Mouse (Mus musculus): ENCODE data around the gene Hic2. TPM values are rescaled to one million over a fixed set of nuclear protein-coding genes. Genes with fewer than 3 reads are reported as not detected.

Hic2 gene
- polyA plus RNA-seq, 1 experiment from 2014 or later: 11.3 TPM

DNA sequence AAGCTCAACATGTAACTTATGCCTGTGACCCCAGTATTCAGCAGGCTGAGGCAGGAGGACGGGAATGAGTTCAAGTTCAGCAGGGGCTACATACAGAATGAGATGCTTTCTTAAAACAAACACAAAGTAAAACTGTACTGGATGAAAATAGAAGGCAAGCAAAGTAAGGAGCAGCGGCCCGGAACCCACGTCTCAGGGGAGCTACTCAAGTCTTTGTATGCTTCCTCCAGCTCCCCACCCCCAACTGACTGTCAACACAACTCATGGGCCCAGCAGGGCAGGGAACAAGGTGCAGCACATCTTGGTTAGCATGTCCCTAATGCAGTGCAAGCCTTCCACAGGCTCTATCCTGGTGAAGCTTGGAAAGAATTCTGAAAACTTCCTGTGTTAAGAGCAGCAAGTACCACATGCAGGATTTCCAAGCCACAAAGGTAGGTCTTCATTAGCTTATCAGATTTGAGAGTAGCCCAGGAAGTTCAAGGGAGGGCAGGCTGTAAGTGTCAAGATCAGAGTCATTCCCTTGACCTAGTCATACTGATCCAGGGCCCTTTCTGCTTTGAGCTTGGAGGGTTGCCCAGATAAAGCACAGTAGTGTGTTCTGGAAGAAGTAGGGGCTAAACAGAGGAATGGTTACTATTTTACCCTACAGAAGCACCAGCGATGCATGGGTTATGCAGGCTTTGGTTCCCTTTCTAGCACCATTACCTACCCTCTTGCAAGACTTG, 70.3 kb downstream of the Hic2 start:
- H3K36me3 ChIP-seq (ENCODE audit: control insufficient read depth, insufficient read depth, low read length): peaks cover 5% of the 10 kb centered on the region; the same call in 1 of the 2 replicates
- H3K9me3 ChIP-seq (ENCODE audit: control insufficient read depth, low read length): no peaks in the 10 kb centered on the region
- H3K4me1 ChIP-seq (replicated peaks; ENCODE audit: control insufficient read depth, insufficient read depth, low read length): no peaks in the 10 kb centered on the region
- whole genome bisulfite sequencing: 84% methylated on average over 5 of the region's 5 CpGs
- DNase-seq (ENCODE audit: low spot score): no peak
- no peak overlapping the region for H3K4me3 ChIP-seq (ENCODE audit: low read depth, low read length)
- no peak for ATAC-seq (replicated peaks; ENCODE audit: low FRiP score)
- no peak overlapping the region for H3K4me2 ChIP-seq (ENCODE audit: low read depth, low read length, severe bottlenecking)
- no peak overlapping the region for H3K27ac ChIP-seq (ENCODE audit: low read depth, low read length)
- no peak overlapping the region for H3K9ac ChIP-seq (ENCODE audit: low read length)
- no peaks in the 10 kb centered on the region for H3K27me3 ChIP-seq (ENCODE audit: control insufficient read depth, insufficient read depth, low read length)

DNA sequence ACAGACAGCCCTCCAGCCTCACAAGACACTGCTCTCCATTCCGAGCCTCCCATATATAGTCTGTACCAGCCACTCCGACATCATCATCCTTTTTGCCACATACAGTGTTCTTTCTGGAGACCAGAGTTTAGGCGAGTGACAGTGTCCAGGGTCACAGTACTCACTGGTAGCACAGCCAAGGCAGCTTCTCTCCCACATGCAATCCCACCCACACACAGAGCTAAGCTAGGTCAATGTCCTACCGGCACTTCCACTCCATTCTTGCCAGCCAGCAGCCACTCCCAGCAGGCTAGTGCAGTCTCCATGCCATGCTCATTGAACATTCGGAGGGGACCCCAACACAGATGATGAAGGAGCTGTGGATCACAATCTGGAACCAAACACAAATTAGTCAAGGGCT, 74.1 kb downstream of the Hic2 start:
- no peak overlapping the region for H3K4me3 ChIP-seq (ENCODE audit: low read depth, low read length)
- H3K4me2 ChIP-seq (ENCODE audit: low read depth, low read length, severe bottlenecking): no peak overlapping the region
- H3K4me1 ChIP-seq (replicated peaks; ENCODE audit: control insufficient read depth, insufficient read depth, low read length): no peaks in the 10 kb centered on the region
- H3K27me3 ChIP-seq (ENCODE audit: control insufficient read depth, insufficient read depth, low read length): no peaks in the 10 kb centered on the region
- H3K9ac ChIP-seq (ENCODE audit: low read length): no peak overlapping the region
- WGBS: 94% methylated on average over 5 of the region's 5 CpGs
- no peak overlapping the region for H3K27ac ChIP-seq (ENCODE audit: low read depth, low read length)
- H3K9me3 ChIP-seq (ENCODE audit: control insufficient read depth, low read length): no peaks in the 10 kb centered on the region
- DNase-seq (ENCODE audit: low spot score): no peak
- ATAC-seq (replicated peaks; ENCODE audit: low FRiP score): no peak
- peaks cover 5% of the 10 kb centered on the region; the same call in 1 of the 2 replicates for H3K36me3 ChIP-seq (ENCODE audit: control insufficient read depth, insufficient read depth, low read length)

DNA sequence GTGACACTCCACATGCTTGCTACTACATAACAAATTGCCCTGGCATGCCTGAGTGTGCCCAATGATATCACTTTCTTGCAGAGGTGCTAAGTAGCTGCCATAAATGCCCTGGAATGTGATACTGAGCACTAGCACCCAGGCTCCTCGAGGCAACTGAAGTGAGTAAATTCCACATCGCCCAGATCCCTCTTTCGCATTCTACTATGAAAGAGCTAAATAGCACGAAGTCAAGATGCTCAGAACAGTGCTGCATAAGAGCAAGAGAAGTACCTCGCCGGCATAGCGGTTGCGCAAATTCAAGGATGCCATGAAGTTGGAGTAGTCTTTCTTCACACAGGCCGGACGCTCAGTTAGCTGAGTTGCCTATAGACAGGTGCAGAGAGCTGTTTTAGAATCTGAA, 75.7 kb downstream of the Hic2 start:
- Histone ChIP-seq H3K9me3 (ENCODE audit: control insufficient read depth, low read length) (no peaks in the 10 kb centered on the region), H3K27me3 (ENCODE audit: control insufficient read depth, insufficient read depth, low read length) (no peaks in the 10 kb centered on the region), H3K36me3 (ENCODE audit: control insufficient read depth, insufficient read depth, low read length) (no peaks in the 10 kb centered on the region; the same call in 1 of the 2 replicates), H3K4me3 (ENCODE audit: low read depth, low read length) (no peak overlapping the region), H3K4me2 (ENCODE audit: low read depth, low read length, severe bottlenecking) (no peak overlapping the region), H3K9ac (ENCODE audit: low read length) (no peak overlapping the region), H3K27ac (ENCODE audit: low read depth, low read length) (no peak overlapping the region), H3K4me1 (replicated peaks; ENCODE audit: control insufficient read depth, insufficient read depth, low read length) (no peaks in the 10 kb centered on the region)
- WGBS: 95% methylated on average over 10 of the region's 10 CpGs
- no peak for ATAC-seq (replicated peaks; ENCODE audit: low FRiP score)
- DNase-seq (ENCODE audit: low spot score): no peak

DNA sequence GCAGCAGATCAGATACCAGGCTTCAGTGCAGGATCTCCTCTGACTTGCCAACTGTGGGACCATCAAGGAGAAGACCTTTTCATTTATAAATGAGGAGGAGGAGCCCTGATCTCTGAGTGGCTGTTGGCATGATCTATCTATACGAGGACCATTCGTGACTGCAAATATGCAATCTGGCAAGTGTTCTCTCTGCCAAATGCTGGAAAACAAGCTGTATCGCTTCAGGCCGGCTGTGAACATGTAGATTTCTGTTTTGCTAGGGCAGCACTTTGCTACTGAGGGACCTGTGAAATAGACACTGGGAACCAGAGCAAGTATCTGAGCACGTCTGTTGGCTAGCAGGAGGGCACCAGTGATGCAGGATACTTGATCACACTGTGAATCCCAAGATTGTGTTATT, 79.2 kb downstream of the Hic2 start:
- no peak overlapping the region for H3K4me2 ChIP-seq (ENCODE audit: low read depth, low read length, severe bottlenecking)
- 93% methylated on average over 5 of the region's 5 CpGs for WGBS
- H3K36me3 ChIP-seq (ENCODE audit: control insufficient read depth, insufficient read depth, low read length): no peaks in the 10 kb centered on the region; the same call in 1 of the 2 replicates
- H3K4me1 ChIP-seq (replicated peaks; ENCODE audit: control insufficient read depth, insufficient read depth, low read length): no peaks in the 10 kb centered on the region
- DNase-seq (ENCODE audit: low spot score) (no peak), ATAC-seq (replicated peaks; ENCODE audit: low FRiP score) (no peak)
- H3K4me3 ChIP-seq (ENCODE audit: low read depth, low read length): no peak overlapping the region
- no peak overlapping the region for H3K9ac ChIP-seq (ENCODE audit: low read length)
- no peak overlapping the region for H3K27ac ChIP-seq (ENCODE audit: low read depth, low read length)
- H3K9me3 ChIP-seq (ENCODE audit: control insufficient read depth, low read length): no peaks in the 10 kb centered on the region
- H3K27me3 ChIP-seq (ENCODE audit: control insufficient read depth, insufficient read depth, low read length): no peaks in the 10 kb centered on the region

Other genes starting within 250 kb of the Hic2 start
- 119 and 130 TPM in 2 replicates for gene Ypel1, start 163.9 kb upstream of the Hic2 start, polyA plus RNA-seq (2014; fragmentation: Nextera tagmentation; extraction: Ambion mirVana)
- 153 and 156 TPM in 2 replicates for gene Ppil2, start 122.3 kb upstream of the Hic2 start, polyA plus RNA-seq (2014; fragmentation: Nextera tagmentation; extraction: Ambion mirVana)
- gene 2610318N02Rik, start 108.4 kb upstream of the Hic2 start, polyA plus RNA-seq (2014; fragmentation: Nextera tagmentation; extraction: Ambion mirVana): 104 and 111 TPM in 2 replicates
- gene Sdf2l1, start 101.2 kb upstream of the Hic2 start, polyA plus RNA-seq (2014; fragmentation: Nextera tagmentation; extraction: Ambion mirVana): 64.9 and 68.4 TPM in 2 replicates
- 5.7 and 6.0 TPM in 2 replicates for gene Ydjc, start 89.0 kb upstream of the Hic2 start, polyA plus RNA-seq (2014; fragmentation: Nextera tagmentation; extraction: Ambion mirVana)
- gene Ccdc116, start 86.3 kb upstream of the Hic2 start, polyA plus RNA-seq (2014; fragmentation: Nextera tagmentation; extraction: Ambion mirVana): 0.61 and 0.97 TPM in 2 replicates
- gene Ube2l3, start 30.9 kb upstream of the Hic2 start, polyA plus RNA-seq (2014; fragmentation: Nextera tagmentation; extraction: Ambion mirVana): 379 and 399 TPM in 2 replicates
- 1.6 and 1.9 TPM in 2 replicates for gene Rimbp3, start 25.0 kb upstream of the Hic2 start, polyA plus RNA-seq (2014; fragmentation: Nextera tagmentation; extraction: Ambion mirVana)
- 7.7 and 10.5 TPM in 2 replicates for gene Tmem191c, start 42.5 kb downstream of the Hic2 start, polyA plus RNA-seq (2014; fragmentation: Nextera tagmentation; extraction: Ambion mirVana)
- gene Serpind1, start 97.8 kb downstream of the Hic2 start, polyA plus RNA-seq (2014; fragmentation: Nextera tagmentation; extraction: Ambion mirVana): 0.20 and 0.48 TPM in 2 replicates
- 6.7 and 6.9 TPM in 2 replicates for gene Snap29, start 172.4 kb downstream of the Hic2 start, polyA plus RNA-seq (2014; fragmentation: Nextera tagmentation; extraction: Ambion mirVana)
- gene Pi4ka, start 172.7 kb downstream of the Hic2 start, polyA plus RNA-seq (2014; fragmentation: Nextera tagmentation; extraction: Ambion mirVana): 49.3 and 54.3 TPM in 2 replicates
- 96.7 and 102 TPM in 2 replicates for gene Crkl, start 218.4 kb downstream of the Hic2 start, polyA plus RNA-seq (2014; fragmentation: Nextera tagmentation; extraction: Ambion mirVana)

Measured in forebrain, embryonic 11.5 days (tissue).